33 mouse cellular contexts compared by ENCODE assay signal in genomic region chr15:81161571-81161970, GRCm38 (mm10).
"Had no signal": no experiment of that assay in that cellular context is flagged by ENCODE, and none has a peak within 500 bp of the region (broad histone marks: within the 10 kb centered on the region; RNA-seq: fewer than 3 reads in every experiment).

No protein-coding gene starts in this region.

- H3K9me3 ChIP-seq: heart, embryonic 10.5 days; heart, embryonic 12.5 days; heart, embryonic 13.5 days; heart, embryonic 15.5 days; hindbrain, embryonic 10.5 days; hindbrain, embryonic 12.5 days; hindbrain, embryonic 13.5 days; hindbrain, embryonic 15.5 days; intestine, embryonic 15.5 days had no signal

- ATAC-seq: hindbrain, embryonic 16.5 days; hindbrain, postnatal 0 days; inflammation-experienced regulatory T-cells, adult 6 months; intestine, embryonic 15.5 days; intestine, embryonic 16.5 days; intestine, postnatal 0 days had no signal

- H3K9ac ChIP-seq: heart, embryonic 12.5 days; heart, embryonic 13.5 days; heart, embryonic 15.5 days; hindbrain, embryonic 12.5 days; hindbrain, embryonic 13.5 days; hindbrain, embryonic 14.5 days; hindbrain, embryonic 15.5 days; intestine, embryonic 15.5 days had no signal

- H3K27ac ChIP-seq: heart, embryonic 10.5 days; heart, embryonic 13.5 days; heart, embryonic 15.5 days; hindbrain, embryonic 10.5 days; hindbrain, embryonic 12.5 days; hindbrain, embryonic 13.5 days; hindbrain, embryonic 14.5 days; hindbrain, embryonic 15.5 days; hindbrain, postnatal 0 days; intestine, embryonic 15.5 days; kidney, postnatal 0 days; layer of hippocampus, adult 2 months; left cerebral cortex, adult 2 months had no signal

- H3K36me3 ChIP-seq: heart, embryonic 10.5 days; heart, embryonic 12.5 days; heart, embryonic 13.5 days; heart, embryonic 15.5 days; hindbrain, embryonic 10.5 days; hindbrain, embryonic 12.5 days; hindbrain, embryonic 13.5 days; hindbrain, embryonic 15.5 days; intestine, embryonic 15.5 days had no signal

- H3K4me2 ChIP-seq: heart, embryonic 11.5 days; heart, embryonic 12.5 days; heart, embryonic 13.5 days; heart, embryonic 15.5 days; hindbrain, embryonic 12.5 days; hindbrain, embryonic 13.5 days; hindbrain, embryonic 14.5 days; hindbrain, embryonic 15.5 days; intestine, embryonic 15.5 days had no signal

- H3K4me3 ChIP-seq: heart, embryonic 10.5 days; heart, embryonic 12.5 days; heart, embryonic 13.5 days; heart, embryonic 15.5 days; hindbrain, embryonic 10.5 days; hindbrain, embryonic 12.5 days; hindbrain, embryonic 13.5 days; hindbrain, embryonic 15.5 days; intestine, embryonic 15.5 days; layer of hippocampus, adult 2 months; left cerebral cortex, adult 2 months had no signal

- H3K4me1 ChIP-seq: hindbrain, embryonic 10.5 days; hindbrain, embryonic 12.5 days had no signal

- DNase-seq: heart, postnatal 10 days; heart, postnatal 14 days; heart, postnatal 36 days; heart, postnatal 4 days; kidney, adult 11 months; kidney, adult 18-20 months; kidney, adult 2 months; kidney, adult 8-10 months; kidney, adult 9 months; kidney, postnatal 14 days; kidney, postnatal 36 days; kidney, postnatal 4 days; layer of hippocampus, adult 9-11 months; layer of hippocampus, postnatal 36 days had no signal

- H3K27me3 ChIP-seq: heart, embryonic 12.5 days; heart, embryonic 13.5 days; heart, embryonic 15.5 days; hindbrain, embryonic 12.5 days; hindbrain, embryonic 13.5 days; hindbrain, embryonic 15.5 days; intestine, embryonic 15.5 days had no signal
